ENCODE assay signal across 18 mouse cellular contexts in the genomic region with DNA sequence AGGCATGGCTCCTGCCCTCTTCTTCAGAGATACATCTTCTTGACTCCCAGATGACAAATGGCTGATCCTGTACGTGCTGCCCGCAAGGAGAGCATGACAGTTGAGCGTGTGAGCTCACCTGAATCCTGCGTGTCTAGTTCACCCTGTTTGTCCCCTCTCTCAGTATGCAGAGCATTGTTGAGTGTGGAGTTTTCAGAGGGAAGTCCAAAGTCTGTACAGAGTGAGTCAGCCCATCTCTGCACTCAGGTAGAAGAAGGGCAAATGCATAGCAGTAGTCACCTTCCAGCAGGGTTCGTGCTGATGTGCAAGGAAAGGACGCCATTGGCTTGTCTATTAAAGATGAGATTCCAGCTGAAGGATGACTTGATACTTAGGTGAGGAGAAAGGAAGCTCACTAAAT. TPM values are rescaled to one million over a fixed set of nuclear protein-coding genes. Genes with fewer than 3 reads are reported as not detected.
"Had no signal": no experiment of that assay in that cellular context is flagged by ENCODE, and none has a peak within 500 bp of the region (broad histone marks: within the 10 kb centered on the region; RNA-seq: fewer than 3 reads in every experiment).

No protein-coding gene starts in this region.

- H3K27me3 ChIP-seq: kidney, embryonic 15.5 days; lung, embryonic 15.5 days; midbrain, embryonic 13.5 days; neural tube, embryonic 13.5 days had no signal

- H3K27ac ChIP-seq: kidney, embryonic 15.5 days; liver, embryonic 14.5 days; lung, embryonic 15.5 days; midbrain, embryonic 10.5 days; midbrain, embryonic 13.5 days; neural tube, embryonic 13.5 days had no signal

- H3K4me2 ChIP-seq: kidney, embryonic 15.5 days; lung, embryonic 15.5 days; midbrain, embryonic 13.5 days; neural tube, embryonic 13.5 days had no signal

- H3K4me1 ChIP-seq: lung, embryonic 15.5 days; midbrain, embryonic 13.5 days; neural tube, embryonic 13.5 days had no signal

- ATAC-seq: midbrain, embryonic 13.5 days; midbrain, embryonic 16.5 days had no signal

- H3K4me3 ChIP-seq: kidney, embryonic 15.5 days; lung, embryonic 15.5 days; midbrain, embryonic 10.5 days; midbrain, embryonic 13.5 days; myocyte; neural tube, embryonic 13.5 days had no signal

- DNase-seq: kidney, postnatal 14 days; kidney, postnatal 4 days; lung, adult 18-20 months; lung, postnatal 14 days; lung, postnatal 4 days; retina, postnatal 1 day; right cerebral cortex, postnatal 25 days; thymus, postnatal 25 days had no signal

- H3K9me3 ChIP-seq: kidney, embryonic 15.5 days; lung, embryonic 15.5 days; midbrain, embryonic 10.5 days; midbrain, embryonic 13.5 days; neural tube, embryonic 13.5 days had no signal

- H3K9ac ChIP-seq: kidney, embryonic 15.5 days; liver, embryonic 14.5 days; lung, embryonic 15.5 days; midbrain, embryonic 13.5 days; neural tube, embryonic 13.5 days had no signal

RNA-seq across cellular contexts. Expression of a gene that starts 13.4 kb away (rescaled TPM):
- total RNA-seq: monocyte, adult 5-6 weeks had no signal
- polyA plus RNA-seq: liver, adult 2 months; myocyte had no signal

RNA-seq across cellular contexts. Expression of a gene that starts 49.2 kb away (rescaled TPM):
- total RNA-seq: liver, adult 2 months had no signal
- polyA plus RNA-seq: myocyte had no signal
